Mouse (Mus musculus) liver, embryonic 16.5 days (tissue): ENCODE results near the gene Hmg20b. TPM values are rescaled to one million over a fixed set of nuclear protein-coding genes. Genes with fewer than 3 reads are reported as not detected.

Source experiments
- ATAC-seq: fragments of 200-750 bp; cut with Nextera tagmentation; 2 replicates; pipeline ENCODE4 v1.8.0; 2017; ENCODE audit warnings: low read depth, mild to moderate bottlenecking, moderate number of reproducible peaks, moderate library complexity
- H3K27ac ChIP-seq: fragments of 300-500 bp; sonication (generic); 2 replicates; pipeline ENCODE4 v1.5.1; 2014; ENCODE audit warnings: mild to moderate bottlenecking, low read length
- H3K27me3 ChIP-seq: fragments of 300-500 bp; sonication (generic); 2 replicates; pipeline ENCODE4 v1.6.1; 2014; ENCODE audit warnings: low read depth, low read length, mixed read lengths; ENCODE audit not compliant: control insufficient read depth, insufficient read depth
- H3K36me3 ChIP-seq: fragments of 300-500 bp; sonication (generic); 2 replicates; pipeline ENCODE4 v1.6.1; 2014; ENCODE audit warnings: mild to moderate bottlenecking; ENCODE audit not compliant: control insufficient read depth, insufficient read depth
- H3K4me1 ChIP-seq: fragments of 300-500 bp; sonication (generic); 2 replicates; pipeline ENCODE4 v1.6.1; 2014; ENCODE audit warnings: low read depth, low read length, mixed read lengths; ENCODE audit not compliant: control insufficient read depth
- H3K4me2 ChIP-seq: fragments of 300-500 bp; sonication (generic); 2 replicates; pipeline ENCODE4 v1.6.1; 2014; ENCODE audit warnings: low read depth, low read length, mixed read lengths
- H3K4me3 ChIP-seq: fragments of 300-500 bp; sonication (generic); 2 replicates; pipeline ENCODE4 v1.5.1; 2014; ENCODE audit warnings: low read depth, mild to moderate bottlenecking, low read length
- H3K9ac ChIP-seq: fragments of 300-500 bp; sonication (generic); 2 replicates; pipeline ENCODE4 v1.6.1; 2014; ENCODE audit warnings: low read depth, low read length
- H3K9me3 ChIP-seq: fragments of 300-500 bp; sonication (generic); replicated peaks from 2 replicates; pipeline ENCODE4 v1.6.1; 2016; ENCODE audit warnings: low read length; ENCODE audit not compliant: control insufficient read depth
- WGBS: fragments of 180-500 bp; shearing (Covaris S2); extraction: QIAGEN DNeasy Blood & Tissue Kit; methylation state at CpG from one replicate; pipeline ENCODE4 v1.1.7; 2014; ENCODE audit not compliant: insufficient replicate concordance; 5-methylcytosine and 5-hydroxymethylcytosine counted together
- polyA plus RNA-seq: library from polyadenylated mRNA; unstranded; fragments of >200 nt; fragmentation: Nextera tagmentation; extraction: Ambion mirVana; gene quantifications from 2 replicates; pipeline ENCODE4 v1.2.1, GENCODE M21; 2015

Gene Hmg20b
- polyA plus RNA-seq, 1 experiment from 2014 or later, result 22.5 TPM

DNA sequence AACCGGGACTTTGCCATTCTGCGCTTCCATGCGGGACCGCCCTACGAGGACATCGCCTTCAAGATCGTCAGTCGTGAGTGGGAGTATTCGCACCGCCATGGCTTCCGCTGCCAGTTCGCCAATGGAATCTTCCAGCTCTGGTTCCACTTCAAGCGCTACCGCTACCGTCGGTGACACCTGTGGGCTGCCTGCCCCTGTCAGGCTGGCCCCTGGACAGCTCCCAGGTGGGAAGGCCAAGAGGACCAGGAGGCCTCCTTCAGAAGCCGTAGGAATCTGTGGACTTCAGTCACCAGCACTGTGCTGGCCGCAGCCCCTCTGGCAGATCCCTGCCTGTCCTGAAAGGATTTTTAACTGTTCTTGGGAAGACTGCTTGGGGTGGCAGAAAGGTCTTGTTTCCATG, 24.5 kb downstream of the Hmg20b start:
- H3K9me3 ChIP-seq, result no peaks in the 10 kb centered on the region
- peaks cover 20% of the 10 kb centered on the region for H3K4me1 ChIP-seq
- H3K27me3 ChIP-seq, result no peaks in the 10 kb centered on the region
- H3K27ac ChIP-seq, result no peak overlapping the region
- WGBS, result 91% methylated on average over 18 of the region's 18 CpGs
- H3K4me2 ChIP-seq, result no peak overlapping the region
- no peak overlapping the region for H3K9ac ChIP-seq
- H3K36me3 ChIP-seq, result peaks cover 52% of the 10 kb centered on the region
- no peak for ATAC-seq
- H3K4me3 ChIP-seq, result no peak overlapping the region

DNA sequence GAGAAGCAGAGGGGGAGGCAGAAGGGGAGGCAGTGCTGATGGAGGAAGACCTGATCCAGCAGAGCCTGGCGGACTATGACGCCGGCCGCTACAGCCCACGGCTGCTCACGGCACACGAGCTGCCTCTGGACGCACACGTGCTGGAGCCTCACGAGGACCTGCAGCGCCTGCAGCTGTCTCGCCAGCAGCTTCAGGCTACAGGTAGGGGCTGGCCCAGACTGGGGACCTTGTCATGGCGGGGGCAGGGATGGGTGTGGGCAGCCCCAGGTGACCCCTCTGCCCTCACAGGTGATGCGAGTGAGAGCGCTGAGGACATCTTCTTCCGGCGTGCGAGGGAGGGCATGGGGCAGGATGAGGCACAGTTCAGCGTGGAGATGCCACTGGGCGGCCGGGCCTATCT, 25.1 kb downstream of the Hmg20b start:
- Histone ChIP-seq H3K4me1 (peaks cover 20% of the 10 kb centered on the region), H3K27ac (no peak overlapping the region)
- WGBS, result 91% methylated on average over 21 of the region's 21 CpGs

DNA sequence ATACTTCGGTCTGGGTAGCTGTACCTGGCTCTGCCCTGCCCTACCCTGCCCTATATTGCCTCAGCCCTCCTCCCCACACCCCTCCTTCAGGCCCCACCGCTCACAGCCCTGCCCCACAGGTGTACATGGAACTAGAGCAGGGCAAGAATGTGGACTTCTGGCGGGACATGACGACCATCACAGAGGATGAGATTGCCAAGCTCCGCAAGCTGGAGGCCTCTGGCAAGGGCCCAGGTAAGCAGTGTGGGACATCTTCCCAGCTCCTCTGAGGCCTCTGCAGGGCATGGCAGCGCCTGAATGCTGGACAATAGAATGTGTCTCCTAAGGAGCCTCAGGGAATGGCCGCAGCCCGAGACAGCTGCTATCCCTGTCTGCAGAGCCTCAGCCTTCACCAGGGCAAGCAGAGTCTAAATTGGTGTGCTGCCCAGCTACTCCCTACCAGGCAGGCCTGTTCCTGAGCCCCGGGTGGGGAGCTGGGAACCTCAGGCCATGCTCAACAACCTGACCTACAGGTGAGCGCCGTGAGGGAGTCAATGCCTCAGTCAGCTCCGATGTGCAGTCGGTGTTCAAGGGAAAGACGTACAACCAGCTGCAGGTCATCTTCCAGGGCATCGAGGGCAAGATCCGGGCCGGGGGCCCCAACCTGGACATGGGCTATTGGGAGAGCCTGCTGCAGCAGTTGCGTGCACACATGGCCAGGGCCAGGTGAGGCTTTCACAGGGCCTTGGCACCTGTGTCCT, 26.3 kb downstream of the Hmg20b start:
- H3K27ac ChIP-seq, result no peak overlapping the region
- no peaks in the 10 kb centered on the region for H3K27me3 ChIP-seq
- H3K9ac ChIP-seq, result no peak overlapping the region
- H3K4me2 ChIP-seq, result no peak overlapping the region
- H3K36me3 ChIP-seq, result peaks cover 52% of the 10 kb centered on the region
- 95% methylated on average over 18 of the region's 18 CpGs for WGBS
- no peak for ATAC-seq
- peaks cover 31% of the 10 kb centered on the region for H3K4me1 ChIP-seq
- H3K4me3 ChIP-seq, result no peak overlapping the region
- H3K9me3 ChIP-seq, result no peaks in the 10 kb centered on the region

More for the DNA sequence above, 25.1 kb downstream of the Hmg20b start:
- Histone ChIP-seq H3K36me3 (peaks cover 52% of the 10 kb centered on the region), H3K27me3 (no peaks in the 10 kb centered on the region), H3K4me2 (no peak overlapping the region), H3K9ac (no peak overlapping the region), H3K9me3 (no peaks in the 10 kb centered on the region), H3K4me3 (no peak overlapping the region)
- ATAC-seq, result no peak

DNA sequence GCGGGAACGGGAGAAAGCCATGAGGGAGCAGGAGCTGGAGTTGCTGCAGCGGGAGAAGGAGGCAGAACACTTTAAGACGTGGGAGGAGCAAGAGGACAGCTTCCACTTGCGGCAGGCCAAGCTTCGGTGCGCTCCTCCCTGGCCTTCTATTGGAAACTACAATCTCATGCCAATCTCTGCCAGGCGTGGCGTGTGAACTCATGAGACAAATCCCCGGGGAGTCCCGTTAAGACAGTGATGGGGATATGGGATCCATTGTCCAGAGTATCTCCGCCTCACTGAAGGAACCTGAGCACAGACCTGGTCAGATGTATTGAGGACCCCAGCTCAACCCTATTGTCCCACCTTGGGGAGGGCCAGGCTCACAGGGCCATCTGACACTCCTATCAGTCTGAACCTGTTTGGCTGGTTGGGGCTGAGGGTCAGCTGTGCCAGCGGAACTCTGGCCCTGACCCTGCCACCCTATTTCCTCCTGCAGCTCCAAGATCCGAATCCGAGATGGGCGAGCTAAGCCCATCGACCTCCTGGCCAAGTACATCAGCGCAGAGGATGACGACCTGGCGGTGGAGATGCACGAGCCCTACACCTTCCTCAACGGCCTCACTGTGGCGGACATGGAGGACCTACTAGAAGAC, 27.0 kb downstream of the Hmg20b start:
- Histone ChIP-seq H3K9me3 (no peaks in the 10 kb centered on the region), H3K4me1 (peaks cover 35% of the 10 kb centered on the region), H3K4me2 (no peak overlapping the region), H3K27me3 (no peaks in the 10 kb centered on the region), H3K9ac (no peak overlapping the region), H3K4me3 (no peak overlapping the region), H3K36me3 (peaks cover 52% of the 10 kb centered on the region), H3K27ac (no peak overlapping the region)
- 92% methylated on average over 23 of the region's 23 CpGs for WGBS
- no peak for ATAC-seq

DNA sequence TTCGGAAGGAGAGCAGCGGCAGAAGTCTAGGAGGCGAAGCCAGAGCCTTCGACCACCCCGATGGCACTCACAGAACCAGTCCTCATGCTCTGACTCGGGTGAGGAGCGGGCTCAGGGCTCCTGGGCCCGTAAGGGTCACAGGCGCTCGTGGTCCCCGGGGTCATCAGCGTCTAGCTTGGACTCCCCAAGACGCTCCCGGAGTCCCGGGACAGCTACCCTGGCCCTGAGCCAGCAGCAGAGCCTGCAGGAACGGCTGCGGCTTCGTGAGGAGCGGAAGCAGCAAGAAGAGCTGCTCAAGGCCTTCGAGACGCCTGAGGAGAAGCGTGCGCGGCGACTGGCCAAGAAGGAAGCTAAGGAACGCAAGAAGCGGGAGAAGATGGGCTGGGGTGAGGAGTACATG, 27.8 kb downstream of the Hmg20b start:
- H3K9ac ChIP-seq, result peak overlapping the region; percentile 88; the same call in 1 of the 2 replicates
- H3K4me1 ChIP-seq, result peaks cover 40% of the 10 kb centered on the region
- no peaks in the 10 kb centered on the region for H3K9me3 ChIP-seq
- H3K36me3 ChIP-seq, result peaks cover 52% of the 10 kb centered on the region
- no peak for ATAC-seq
- H3K27me3 ChIP-seq, result no peaks in the 10 kb centered on the region
- H3K4me3 ChIP-seq, result peak overlapping the region; percentile 78
- WGBS, result 90% methylated on average over 27 of the region's 27 CpGs
- H3K27ac ChIP-seq, result no peak overlapping the region; the same call in 1 of the 2 replicates
- peak overlapping the region; percentile 89 for H3K4me2 ChIP-seq

DNA sequence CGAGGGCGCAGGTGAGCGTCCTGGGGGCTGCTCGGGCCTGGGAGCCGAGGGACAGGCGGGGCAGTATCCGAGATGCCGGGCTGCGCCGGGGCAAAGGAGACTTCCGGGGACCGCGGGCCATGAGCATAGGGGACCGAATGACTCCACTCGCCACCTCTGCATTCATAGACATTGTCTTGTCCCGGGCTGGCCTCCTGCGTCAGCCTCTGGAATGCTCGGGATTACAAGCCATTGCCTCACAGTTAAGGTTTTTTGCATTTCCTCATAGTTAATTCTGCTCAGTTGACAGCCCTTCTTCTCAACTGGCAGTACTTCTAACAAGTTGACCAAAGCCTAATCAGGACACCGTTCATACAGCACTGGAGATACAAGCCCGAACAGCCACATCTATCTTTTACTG, 28.8 kb downstream of the Hmg20b start:
- peaks cover 46% of the 10 kb centered on the region for H3K4me1 ChIP-seq
- no peaks in the 10 kb centered on the region for H3K27me3 ChIP-seq
- H3K27ac ChIP-seq, result peak overlapping the region; percentile 92
- peak overlapping the region; percentile 78 for H3K4me3 ChIP-seq
- H3K4me2 ChIP-seq, result peak overlapping the region; percentile 89
- peaks cover 44% of the 10 kb centered on the region for H3K36me3 ChIP-seq
- WGBS, result 2% methylated on average over 20 of the region's 20 CpGs
- peak overlapping the region; percentile 88 for H3K9ac ChIP-seq
- ATAC-seq, result no peak
- no peaks in the 10 kb centered on the region for H3K9me3 ChIP-seq

DNA sequence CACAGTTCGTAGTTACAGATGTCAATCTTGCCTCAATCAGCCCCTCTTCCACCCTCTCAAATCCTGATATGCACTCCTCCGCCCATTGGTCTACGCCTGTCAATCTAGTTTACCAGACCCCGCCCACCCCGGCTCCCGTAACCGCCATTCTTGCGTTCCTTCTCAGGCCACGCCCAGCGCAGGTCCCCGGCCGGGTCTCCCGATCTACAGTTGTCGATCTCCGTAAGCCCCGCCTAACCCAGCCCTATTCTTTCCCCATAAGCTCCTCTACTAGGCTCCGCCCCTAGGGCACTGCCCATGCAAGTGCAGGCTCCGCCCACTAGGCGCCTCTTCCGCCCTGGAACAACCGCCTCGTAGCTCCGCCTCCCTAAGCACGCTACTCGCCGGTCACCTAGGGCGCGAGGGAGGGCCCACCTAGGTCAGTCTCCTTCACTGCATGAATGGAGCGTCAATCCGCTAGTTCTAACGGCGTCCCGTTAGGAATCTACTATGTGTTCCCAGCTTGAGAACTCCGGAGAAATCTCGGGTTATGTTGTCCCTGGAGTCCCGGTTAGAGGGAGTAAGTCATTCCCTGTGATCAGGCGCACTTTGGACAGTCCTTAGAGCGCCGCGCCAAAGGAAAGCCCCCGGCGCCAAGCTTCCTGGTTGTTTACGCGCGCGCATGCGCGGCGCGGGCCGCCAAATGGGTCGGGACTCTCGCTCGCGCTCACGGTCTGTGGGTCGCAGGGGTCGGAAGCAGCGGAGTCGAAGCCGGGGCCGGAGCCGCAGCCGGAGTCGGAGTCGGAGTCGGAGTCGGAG, 29.5 kb downstream of the Hmg20b start, which contains the start of gene Cactin:
Gene Cactin, plus strand, starts transcription at position 554 of the 798 bp plus-strand sequence.
- peak within 1 kb of the TSS; percentile 78 for H3K4me3 ChIP-seq
- H3K4me1 ChIP-seq, result peaks cover 46% of the 10 kb centered on the region

DNA sequence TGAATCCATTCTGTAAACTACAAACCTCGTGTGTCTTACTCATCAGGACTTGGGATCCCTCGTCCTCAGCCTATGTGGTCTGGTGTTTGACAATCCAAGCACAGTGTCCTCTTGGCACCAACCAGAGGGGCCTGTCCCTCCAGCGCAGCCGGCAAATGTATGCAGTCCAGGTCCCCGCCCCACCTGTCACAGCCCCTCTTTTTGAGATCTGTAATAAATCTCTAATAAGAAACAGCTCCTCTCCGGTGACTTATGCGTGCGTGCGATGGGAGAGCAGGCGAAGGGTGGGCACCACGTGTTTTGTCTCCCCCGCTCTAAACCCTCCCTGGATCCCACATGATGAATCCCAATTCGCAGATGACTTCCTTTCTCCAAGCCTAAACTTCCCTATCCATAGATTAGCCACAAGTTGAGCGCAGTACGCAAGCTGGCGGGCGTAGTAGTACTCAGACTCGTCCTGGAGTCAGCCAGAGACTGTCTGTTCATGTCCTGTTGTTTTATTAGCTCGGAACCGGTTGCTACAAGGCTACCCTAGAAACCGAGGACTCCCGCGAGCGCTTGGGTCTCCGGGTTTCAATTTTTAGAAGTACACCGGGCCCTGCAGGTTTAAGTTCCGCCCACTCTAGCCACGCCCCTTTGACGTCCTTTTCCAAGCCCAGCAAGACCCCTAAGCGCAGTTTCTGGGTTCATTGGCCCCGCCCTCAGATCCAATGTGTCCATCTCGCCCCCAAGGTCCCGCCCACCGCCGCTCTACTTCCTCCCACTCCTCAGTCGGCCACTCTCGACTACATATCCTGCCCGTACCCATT, 30.3 kb downstream of the Hmg20b start:
- ATAC-seq, result no peak
- peak overlapping the region; percentile 62 for H3K9ac ChIP-seq
- H3K27me3 ChIP-seq, result no peaks in the 10 kb centered on the region
- peak overlapping the region; percentile 89 for H3K4me2 ChIP-seq
- H3K4me3 ChIP-seq, result peak overlapping the region; percentile 78
- H3K36me3 ChIP-seq, result peaks cover 33% of the 10 kb centered on the region
- H3K27ac ChIP-seq, result peak overlapping the region; percentile 92
- 1% methylated on average over 38 of the region's 38 CpGs for WGBS
- H3K9me3 ChIP-seq, result no peaks in the 10 kb centered on the region
- peaks cover 46% of the 10 kb centered on the region for H3K4me1 ChIP-seq

More for the DNA sequence above, 29.5 kb downstream of the Hmg20b start, which contains the start of gene Cactin:
- peak within 1 kb of the TSS; percentile 92 for H3K27ac ChIP-seq
- ATAC-seq, result peak; percentile 86
- H3K9ac ChIP-seq, result peak within 1 kb of the TSS; percentile 88
- no peaks in the 10 kb centered on the region for H3K9me3 ChIP-seq
- peak within 1 kb of the TSS; percentile 89 for H3K4me2 ChIP-seq
- under 1% methylated on average over 68 of the region's 68 CpGs for WGBS
- H3K36me3 ChIP-seq, result peaks cover 41% of the 10 kb centered on the region
- H3K27me3 ChIP-seq, result no peaks in the 10 kb centered on the region
